Mouse (Mus musculus) fibroblast of lung, adult 2 months (primary cell): ENCODE data around the gene Olfr1513.
"Not testable (repeated sequence)": the region's sequence is repeated elsewhere in the genome, so short reads cannot be mapped to it uniquely, and the experiment has no call there.

Experiments used
- DNase-seq: peaks from one replicate; pipeline ENCODE4 v3.0.0-alpha.2; 2011; ENCODE audit warnings: low read depth

The Olfr1513 gene

DNA sequence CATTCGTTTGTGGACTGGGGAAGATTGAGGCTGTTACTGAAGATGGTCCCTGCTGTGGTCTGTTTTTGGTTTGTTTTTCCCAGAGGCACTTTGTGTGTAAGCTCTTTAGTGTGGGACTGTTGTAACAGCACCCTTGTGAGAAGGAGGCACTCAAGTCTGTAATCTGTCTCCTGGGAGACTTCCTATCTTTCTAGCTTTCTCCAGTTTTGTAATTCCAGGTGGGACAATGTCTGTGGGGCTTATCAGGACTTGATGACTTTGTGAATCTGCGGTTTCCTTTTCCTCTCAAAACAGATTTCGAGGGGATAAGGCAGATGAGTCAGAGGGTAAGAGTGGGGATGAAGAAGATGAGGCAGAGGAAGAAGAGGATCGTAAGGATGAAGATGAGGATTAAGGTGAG lies at the start of gene Olfr1513:
Gene Olfr1513 (minus strand): TSS at position 101 of the 400 bp plus-strand sequence.
- no peak for DNase-seq

DNA sequence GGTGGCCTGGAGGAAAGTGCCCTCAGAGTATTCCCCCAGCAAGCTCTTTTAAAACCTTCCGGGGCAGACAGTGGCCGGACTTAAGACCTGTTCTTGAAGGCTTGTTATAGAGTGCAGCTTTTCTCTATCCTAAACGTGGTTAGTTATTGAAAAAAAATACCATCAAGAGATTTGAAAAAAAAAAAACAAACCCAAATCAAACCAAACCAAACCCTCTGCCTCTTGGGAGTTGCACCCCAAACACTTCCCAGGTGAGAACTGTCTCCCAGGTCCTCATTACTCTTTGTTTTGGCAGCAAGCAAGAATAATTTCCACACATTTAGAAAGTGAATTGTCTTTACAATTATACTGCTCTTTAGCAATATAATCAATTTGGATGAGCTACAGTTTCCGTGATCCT lies 41.1 kb upstream of the Olfr1513 start, which contains the start of gene Olfr1511:
Gene Olfr1511 (minus strand): TSS at position 101 of the 400 bp plus-strand sequence.
- no peak for DNase-seq

DNA sequence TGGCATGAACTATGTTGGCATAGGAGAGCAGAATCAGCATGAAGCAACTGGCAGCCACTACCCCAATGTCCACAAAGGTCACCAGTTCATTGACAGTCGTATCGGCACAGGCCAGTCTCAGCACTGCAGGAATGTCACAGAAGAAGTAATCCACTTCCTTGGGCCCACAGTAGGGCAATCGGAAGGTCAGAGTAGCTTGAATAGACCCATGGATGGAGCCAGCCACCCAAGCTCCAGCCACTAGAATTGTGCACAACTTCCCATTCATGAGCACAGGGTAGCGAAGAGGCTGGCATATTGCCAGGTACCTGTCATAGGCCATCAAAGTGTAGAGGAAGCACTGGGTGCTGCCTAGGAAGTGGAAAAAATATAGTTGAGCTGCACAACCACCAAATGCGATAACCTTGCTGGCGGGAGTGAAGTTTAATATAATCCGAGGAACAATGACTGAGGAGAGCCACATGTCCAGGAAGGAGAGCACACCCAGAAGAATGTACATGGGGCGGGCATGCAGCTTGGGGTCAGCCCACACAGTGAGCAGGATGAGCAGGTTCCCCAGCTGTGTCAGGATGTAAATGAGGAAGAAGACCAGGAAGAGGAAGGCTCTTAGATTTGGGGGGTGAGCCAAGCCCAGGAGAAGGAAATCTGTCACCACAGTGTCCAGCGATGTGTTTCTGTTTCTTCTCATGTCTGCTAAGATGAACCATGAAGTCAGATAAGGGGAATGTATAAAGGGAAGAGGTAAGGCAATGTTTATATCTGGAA lies 34.1 kb upstream of the Olfr1513 start:
- not testable (repeated sequence) for DNase-seq

DNA sequence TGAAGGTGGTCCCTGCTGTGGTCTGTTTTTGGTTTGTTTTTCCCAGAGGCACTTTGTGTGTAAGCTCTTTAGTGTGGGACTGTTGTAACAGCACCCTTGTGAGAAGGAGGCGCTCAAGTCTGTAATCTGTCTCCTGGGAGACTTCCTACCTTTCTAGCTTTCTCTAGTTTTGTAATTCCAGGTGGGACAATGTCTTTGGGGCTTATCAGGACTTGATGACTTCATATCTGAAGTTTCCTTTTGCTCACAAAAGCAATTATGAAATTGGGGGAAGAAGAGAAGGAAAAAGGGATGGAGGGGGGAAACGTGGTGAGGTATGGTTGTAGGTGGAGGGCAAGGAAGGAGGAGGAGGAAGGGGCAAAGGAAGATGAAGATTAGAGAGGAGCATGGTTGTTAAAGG lies 22.9 kb upstream of the Olfr1513 start, which contains the start of gene Olfr1512:
Gene Olfr1512 (minus strand): TSS at position 101 of the 400 bp plus-strand sequence.
- no peak for DNase-seq

DNA sequence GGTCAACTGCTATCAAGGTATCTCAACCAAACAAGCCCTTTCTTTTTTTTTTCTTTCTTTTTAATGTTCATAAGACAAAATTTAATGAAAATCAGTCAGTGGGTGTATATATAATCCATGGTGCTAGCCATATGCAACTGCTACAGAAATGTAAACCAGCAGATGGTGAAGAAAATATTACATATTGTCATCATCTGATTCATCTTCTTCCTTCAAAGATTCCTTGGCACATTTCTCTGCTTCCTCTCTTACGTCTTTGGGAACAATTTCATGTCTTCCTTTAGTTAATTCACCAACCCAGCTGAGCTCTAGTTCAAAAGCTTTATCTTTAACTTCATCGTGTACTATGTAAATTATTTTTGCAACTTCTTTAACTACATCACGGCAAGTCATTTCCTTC lies 12.5 kb upstream of the Olfr1513 start:
- no peak for DNase-seq

DNA sequence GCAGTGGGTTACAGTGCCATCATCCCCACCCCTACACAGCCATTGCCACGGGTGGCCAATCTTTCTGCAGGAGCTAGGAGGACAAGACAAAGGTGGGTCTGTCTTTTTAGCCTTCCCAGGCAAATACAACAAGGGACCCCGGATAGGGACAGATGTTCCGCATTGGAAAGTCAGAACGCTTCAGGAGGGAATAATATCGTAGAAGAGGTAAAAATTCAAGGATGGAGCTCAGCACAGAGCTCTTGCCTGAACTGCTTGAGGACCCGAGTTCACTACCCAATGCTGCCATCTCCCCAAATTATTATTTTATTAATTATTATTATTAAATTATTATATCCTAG lies 16.7 kb downstream of the Olfr1513 start:
- DNase-seq = no peak

DNA sequence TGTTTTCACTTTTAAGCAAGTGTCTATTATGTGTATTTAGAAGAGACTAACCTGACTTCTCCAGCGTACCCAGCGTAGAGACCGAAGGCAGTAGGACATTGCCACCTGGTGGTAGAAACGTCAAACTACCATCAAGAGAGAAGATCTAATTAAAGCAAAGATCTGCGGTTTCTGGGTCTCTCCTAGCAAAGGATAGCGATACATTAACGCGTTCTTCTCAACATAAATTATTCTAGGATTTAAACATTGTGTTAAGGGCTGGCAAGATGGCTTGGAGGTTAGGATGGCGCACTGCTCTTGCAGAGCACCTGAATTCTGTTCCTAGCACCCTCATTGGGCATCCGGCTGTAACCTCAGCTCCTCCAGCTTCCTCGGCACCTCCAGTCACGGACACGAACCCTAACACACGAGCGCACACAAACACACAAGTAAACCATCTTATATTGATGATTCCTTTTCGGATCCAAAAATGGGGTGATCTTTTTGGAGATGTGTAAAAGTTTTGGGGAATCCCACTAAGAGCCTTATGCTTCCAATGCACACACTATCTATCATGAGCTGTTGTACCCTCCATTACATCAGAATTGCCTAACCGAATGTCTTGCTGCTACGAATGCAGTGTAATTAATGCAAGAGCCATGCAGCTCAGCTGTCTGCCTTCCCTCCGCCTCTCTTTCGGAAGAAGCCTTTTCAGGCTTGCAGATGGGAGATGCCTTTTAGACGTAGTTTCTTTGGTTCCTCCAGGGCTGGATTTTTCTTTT lies 17.3 kb downstream of the Olfr1513 start:
- DNase-seq = peak; percentile 32

DNA sequence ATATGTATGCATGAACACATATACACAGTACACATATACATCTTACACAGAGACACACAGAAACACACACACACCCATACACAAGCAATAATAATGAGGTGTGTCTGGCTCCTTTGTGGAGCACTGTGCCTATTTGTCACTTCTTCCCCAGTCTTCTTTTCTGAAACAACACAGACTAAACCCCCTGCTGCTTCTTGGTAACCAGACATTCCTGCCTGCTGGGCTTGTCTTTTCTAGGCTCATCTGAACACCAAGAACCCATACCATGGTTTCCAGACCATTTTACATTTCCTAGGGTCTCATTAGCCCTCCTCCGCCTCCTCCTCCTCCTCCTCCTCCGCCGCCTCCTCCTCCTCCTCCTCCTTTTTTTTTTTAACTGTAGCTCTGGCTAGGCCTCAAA lies 24.0 kb downstream of the Olfr1513 start:
- no peak for DNase-seq

DNA sequence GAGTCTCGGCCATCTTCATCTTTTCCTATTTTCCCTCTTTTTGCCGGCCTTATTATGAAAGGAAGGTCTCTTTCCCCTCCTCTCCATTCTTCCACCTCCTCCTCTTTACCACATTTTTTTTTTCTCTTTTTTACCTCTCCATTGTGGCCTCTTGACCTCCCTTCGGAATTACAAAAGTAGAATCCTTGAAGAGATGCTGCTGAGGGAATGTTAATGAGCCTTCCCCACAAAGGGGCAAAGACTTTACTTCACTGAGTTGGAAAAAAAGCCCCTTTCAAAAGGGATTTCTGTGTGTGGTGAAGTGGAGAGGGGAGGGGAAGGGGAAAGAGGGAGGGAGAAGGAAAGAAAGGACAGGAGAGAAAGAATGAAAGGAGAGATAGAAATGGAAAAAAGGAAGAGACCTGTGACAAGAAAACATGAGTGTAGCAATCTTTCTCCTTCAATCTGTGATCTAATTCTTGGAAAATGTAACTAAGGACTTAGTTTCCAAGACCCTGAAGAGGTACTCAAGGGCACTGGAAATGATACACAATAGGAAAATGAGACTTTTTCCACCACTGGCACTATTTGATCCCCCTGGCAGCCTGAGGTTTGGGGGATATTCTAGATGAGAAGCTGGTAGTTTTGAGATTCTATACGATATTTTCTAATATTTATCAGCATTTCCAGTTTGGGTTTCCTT lies 25.0 kb downstream of the Olfr1513 start:
- DNase-seq = no peak

DNA sequence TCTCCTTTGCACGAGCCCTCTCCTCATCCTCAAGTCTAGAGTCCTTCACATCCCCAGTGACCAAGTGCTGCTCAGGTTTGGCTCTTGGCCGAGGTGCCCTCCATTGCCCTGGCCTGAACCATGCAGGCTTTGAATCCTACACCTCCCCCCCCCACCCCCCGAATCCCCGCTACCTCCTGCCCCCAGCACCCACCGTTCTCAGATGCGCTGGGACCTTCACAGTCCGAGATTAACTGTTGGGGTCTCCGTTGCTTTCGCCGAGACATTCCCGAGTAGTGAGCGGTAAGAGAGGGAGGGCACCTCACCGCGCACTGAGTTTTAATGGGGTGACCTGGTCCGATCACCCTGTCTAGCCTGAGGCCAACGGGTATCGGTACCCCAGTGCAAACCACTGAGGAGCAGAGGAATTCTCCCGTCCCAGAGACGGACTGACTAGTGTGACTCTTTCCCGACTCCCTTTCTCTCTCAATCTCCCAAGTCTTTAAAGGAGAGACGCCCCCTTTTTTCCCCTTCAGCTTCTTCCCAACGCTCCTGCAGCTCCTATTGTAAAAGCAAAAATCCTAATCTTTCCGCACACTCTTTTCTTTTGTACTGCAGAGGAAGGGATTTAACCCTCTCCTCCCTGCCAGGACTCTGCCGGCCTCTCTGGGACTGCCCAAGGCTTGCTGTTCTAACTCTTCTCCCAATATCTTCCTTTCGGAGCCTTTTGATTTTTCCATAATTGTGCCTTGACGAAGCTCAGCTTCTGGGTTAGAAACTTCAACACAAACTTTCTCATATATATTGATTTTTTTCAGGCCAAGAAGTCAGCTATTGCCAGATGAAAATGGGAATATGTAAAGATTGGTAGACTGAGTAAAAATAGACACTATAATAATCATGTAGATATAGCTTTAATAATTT lies 28.0 kb downstream of the Olfr1513 start, which contains the start of gene Sall2:
Gene Sall2 (minus strand): TSS at position 853 of the 903 bp plus-strand sequence.
- DNase-seq = no peak

DNA sequence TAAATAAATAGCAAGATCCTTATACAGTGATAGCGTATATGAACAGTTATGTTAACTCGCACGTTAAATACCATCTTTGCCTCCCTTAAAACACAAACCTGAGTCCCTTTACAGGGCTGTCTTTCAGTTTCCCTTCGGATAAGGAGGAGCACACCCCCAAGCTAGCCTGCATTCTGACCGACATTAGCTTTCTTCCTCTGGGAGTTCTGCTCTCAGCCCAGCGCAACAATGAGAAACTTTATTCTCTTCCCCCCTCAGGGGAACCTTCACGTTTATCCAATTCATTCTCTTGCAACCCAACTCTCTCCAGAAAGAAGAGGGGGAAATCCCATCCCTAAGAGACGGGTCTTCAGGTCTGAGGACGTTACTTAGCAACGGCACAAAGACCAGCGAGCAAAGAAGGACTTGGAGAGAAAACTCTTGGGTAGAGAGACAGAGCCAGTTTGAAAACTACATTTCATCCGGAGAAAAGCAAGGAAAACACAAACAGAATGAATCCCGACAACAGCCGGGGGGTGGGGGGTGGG lies 28.8 kb downstream of the Olfr1513 start:
- DNase-seq = no peak

DNA sequence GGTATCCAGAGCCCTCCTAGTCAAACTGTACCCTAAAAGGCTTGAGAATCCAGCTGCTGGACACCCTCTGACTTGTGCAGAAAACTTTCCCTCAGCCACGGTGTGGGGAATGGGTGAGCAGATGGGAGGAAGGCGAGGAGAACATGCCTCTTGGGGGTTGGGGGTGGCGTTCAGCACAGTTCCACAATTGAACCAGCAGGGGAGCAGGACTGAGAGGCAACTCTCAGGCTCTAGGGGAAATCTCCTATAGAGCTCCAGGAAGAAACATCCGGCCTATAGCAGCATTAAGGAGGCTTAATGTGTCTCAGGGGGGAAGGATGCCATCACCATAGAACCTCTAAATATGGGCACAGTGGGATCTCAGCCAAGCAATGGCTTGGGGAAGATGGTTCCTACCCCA lies 30.3 kb downstream of the Olfr1513 start:
- no peak for DNase-seq

DNA sequence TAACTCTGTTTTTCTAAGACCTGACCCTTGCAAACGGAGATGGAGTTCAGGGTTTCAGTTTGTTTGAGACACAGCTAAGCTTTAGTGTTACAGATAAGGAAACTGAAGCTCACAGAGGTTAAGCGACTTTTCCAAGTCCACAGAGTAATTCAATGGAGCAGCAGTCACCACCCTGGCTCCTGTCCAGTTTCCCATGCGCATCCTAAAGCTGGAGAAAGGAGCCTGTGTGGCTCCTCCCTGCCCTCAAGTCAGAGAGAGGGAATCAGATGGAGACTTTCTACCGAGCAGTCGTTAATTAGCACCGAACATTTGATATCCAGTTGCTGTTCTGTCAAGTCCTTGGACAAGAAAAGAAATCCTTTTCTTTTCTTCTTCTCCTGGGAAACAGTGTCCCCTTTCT lies 36.8 kb downstream of the Olfr1513 start:
- DNase-seq = no peak

DNA sequence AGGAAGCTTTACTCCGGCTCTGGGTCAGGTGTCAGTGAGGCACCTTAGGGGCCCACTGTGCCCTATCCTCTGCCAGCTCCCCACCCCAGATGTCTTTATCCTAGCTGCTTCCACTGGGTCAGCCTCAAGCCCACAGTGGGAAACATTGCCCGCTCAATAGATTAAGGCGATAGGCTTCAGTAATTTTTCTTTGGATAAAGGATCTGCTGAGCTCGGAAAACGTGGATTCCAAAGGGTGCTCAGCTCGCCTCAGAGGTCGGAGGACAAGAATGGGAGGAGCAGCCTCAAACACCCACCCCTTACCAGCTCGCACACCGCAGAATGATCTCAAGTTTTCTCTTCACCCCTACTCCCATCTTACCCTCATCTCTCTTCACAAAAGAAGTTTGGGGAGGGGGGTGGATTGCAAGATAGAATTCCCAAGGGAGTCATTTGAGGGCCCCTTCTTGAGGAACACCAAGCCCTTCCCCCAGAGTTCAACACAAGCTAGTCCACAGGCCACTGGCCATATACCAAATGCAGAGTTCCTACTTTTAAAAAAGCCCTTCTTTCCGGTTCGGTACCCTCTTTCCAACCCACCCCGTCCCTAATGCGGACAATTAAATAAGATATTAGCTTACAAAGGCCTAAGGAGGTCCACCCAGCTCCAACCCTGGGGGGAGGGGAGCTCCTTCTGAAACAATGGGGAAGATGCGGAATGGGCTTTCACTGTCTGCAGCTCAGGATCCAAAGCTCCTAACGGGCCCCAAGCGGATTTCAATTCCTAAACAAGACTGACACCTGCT lies 39.6 kb downstream of the Olfr1513 start:
- DNase-seq = no peak

DNA sequence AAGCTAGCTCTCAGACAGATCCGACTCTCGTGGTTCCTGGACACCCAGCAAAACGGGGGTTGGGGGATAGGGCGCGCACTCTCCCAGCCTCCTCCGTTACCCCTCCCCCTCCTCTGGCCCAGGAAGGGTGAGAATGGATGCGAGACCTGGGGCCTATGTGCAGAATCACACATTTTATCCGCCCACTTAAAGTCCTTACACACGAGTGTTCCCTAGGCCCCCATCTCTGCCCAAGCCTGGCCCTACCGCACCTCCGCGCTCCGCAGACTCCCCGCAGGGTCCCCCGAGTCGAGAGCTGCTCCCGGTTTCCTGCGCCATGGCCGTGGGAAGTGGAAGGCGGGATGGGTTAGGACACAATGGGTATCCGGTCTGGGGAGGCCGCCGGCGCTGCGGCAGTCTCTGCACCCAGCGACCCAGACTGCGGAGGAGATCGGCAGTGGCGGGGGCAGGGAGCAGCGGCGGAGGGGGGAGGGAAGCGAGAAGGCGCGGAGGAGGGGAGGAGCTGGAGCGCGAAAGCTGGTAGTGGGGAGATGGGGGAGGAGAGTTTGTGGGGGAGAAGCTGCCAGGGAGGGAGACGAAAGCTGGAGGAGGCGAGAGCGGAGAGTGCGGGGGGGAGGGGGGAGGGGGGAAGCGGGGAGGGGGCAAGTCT lies 40.3 kb downstream of the Olfr1513 start:
- no peak for DNase-seq

DNA sequence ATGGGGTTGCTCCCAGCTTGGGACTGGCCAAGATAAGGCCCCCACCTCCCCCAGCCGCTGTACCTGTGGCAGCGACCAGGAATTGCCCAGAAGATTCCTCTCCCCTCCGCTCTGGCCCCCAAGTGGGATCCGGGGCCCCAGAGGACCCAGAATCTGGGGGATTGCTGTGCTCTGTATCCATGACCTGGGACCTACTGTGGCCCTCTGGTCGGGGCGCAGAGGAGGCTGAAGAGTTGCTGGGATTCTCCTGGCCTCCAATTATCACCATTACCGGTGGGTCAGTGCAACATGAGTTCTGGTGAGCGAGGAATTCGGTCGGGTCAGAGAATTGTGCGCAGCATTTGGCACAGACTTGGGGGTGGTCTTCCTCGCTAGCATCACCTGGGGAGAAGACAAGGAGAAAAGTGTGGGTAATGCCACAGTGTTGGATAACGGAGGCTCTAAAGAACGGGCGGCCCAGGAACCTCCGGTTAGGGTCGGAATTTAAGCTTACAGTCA lies 40.9 kb downstream of the Olfr1513 start:
- DNase-seq = no peak

DNA sequence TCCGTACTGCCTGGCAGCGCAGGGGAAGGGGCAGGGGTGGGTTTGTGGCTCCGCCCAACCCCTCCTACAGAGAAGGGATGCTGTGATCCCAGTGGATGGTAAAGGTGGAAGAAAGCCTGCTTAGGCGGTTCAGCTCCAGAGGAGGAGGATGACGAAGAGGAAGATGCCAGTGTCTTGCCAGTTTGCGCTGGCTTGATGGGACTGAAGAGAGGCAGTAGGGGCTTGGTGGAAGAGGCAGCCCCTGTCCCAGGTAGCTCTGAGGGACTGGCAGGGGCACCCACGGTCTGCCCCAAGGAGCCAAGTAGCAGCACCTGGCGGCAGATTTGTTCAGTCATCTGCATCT lies 41.4 kb downstream of the Olfr1513 start:
- DNase-seq = no peak

DNA sequence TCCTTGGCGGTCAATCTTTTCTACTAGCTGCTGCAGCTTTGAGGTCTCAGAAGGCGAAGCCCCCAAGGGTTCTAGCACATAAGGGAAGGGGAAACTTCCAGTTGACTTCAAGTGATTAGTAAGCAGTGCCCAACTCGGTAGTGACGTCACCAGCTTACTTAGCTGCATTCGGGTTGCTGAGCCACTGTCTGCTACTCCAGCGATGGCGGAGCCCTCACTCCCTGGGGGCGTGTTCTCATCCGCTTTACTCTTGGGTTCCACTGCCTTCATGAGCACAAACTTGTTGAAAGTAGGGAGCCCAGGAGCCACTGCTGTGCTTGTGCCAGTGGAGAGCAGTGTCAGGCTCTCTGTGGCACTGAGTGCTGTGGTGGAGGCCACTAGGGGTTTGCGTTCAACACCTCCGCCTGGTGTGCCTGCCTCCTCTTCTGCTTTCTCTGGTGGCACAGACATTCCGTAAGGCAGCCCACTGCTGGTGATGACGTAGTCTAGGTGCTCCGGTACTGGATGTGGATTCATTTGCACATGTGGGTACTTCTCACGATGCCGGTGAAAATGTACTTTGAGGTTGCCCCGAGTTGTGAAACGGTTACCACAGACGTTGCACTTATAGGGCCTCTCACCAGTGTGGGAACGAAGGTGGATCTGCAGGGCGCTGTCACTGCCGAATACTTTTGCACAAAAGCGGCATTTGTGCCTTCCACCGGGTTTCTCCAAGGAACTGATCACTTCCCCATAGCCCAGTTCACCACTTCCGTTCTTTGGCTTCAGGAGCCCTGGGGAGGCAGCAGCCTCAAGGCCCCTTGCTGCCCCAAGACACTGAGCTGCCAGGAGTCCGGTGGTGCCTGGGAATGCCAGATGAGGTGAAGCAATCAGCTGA lies 42.0 kb downstream of the Olfr1513 start:
- DNase-seq = no peak

DNA sequence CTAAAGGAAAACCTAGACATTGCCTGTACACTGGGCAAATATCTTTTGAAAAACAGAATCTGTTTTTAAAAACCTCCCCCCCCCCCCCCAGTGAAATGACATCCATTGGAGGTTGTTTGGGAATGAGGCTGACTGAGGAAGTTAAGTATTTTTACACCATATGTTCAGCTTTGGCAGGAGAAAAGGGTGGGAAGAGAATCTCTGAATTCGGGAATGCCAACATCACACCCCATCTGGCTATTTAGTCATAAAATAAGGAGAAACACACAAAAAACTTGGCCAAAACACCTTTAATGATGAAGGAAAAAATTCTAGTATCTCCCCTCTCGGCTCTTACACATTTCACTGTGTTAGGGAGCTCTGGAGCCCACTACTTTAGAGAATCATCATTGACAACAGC lies 45.3 kb downstream of the Olfr1513 start:
- no peak for DNase-seq
